Mouse (Mus musculus): ENCODE measurements around the gene Kcnj14. TPM values are rescaled to one million over a fixed set of nuclear protein-coding genes. Genes with fewer than 3 reads are reported as not detected.

The Kcnj14 gene
- 0.40 and 0.74 TPM in 2 replicates for polyA plus RNA-seq (2014; fragmentation: Nextera tagmentation; extraction: Ambion mirVana)

- Histone ChIP-seq H3K4me3 (ENCODE audit: low read depth, low read length) (no peak within 1 kb of the TSS), H3K9ac (ENCODE audit: low read depth, low read length) (no peak within 1 kb of the TSS), H3K27me3 (replicated peaks; ENCODE audit: control insufficient read depth, insufficient read depth, low read length) (no peaks in the 10 kb centered on the region; the same call in 1 of the 2 replicates), H3K9me3 (ENCODE audit: control insufficient read depth, low read length) (no peaks in the 10 kb centered on the region), H3K4me1 (replicated peaks; ENCODE audit: control insufficient read depth, insufficient read depth, low read length) (peaks cover 6% of the 10 kb centered on the region), H3K4me2 (no peak within 1 kb of the TSS), H3K36me3 (ENCODE audit: control insufficient read depth, insufficient read depth, low read length) (peaks cover 42% of the 10 kb centered on the region), H3K27ac (ENCODE audit: low read depth, low read length) (no peak within 1 kb of the TSS)
- DNase-seq (ENCODE audit: low spot score) (no peak), ATAC-seq (replicated peaks; ENCODE audit: low FRiP score) (no peak)
- 60% methylated on average over 7 of the region's 7 CpGs for WGBS
These were observed at the start of gene Kcnj14 for GRCm38 (mm10) chr7:45824598-45824997. Gene Kcnj14 (minus strand): TSS chr7:45824782.

- Histone ChIP-seq H3K4me2 (peak overlapping the region; percentile 91), H3K9ac (ENCODE audit: low read depth, low read length) (peak overlapping the region; percentile 95), H3K27me3 (replicated peaks; ENCODE audit: control insufficient read depth, insufficient read depth, low read length) (peaks cover 39% of the 10 kb centered on the region), H3K27ac (ENCODE audit: low read depth, low read length) (peak overlapping the region; percentile 91), H3K4me1 (replicated peaks; ENCODE audit: control insufficient read depth, insufficient read depth, low read length) (peaks cover 20% of the 10 kb centered on the region), H3K36me3 (ENCODE audit: control insufficient read depth, insufficient read depth, low read length) (peaks cover 24% of the 10 kb centered on the region), H3K4me3 (ENCODE audit: low read depth, low read length) (peak overlapping the region; percentile 92), H3K9me3 (ENCODE audit: control insufficient read depth, low read length) (no peaks in the 10 kb centered on the region)
- 3% methylated on average over 28 of the region's 28 CpGs for WGBS
- DNase-seq (ENCODE audit: low spot score) (peak; percentile 72), ATAC-seq (replicated peaks; ENCODE audit: low FRiP score) (peak; percentile 61)
These were observed 48.7 kb upstream of the Kcnj14 start for GRCm38 (mm10) chr7:45873061-45873947.

- H3K4me1 ChIP-seq (replicated peaks; ENCODE audit: control insufficient read depth, insufficient read depth, low read length) = peaks cover 22% of the 10 kb centered on the region
These were observed 48.0 kb upstream of the Kcnj14 start, which contains the start of gene Kdelr1 for GRCm38 (mm10) chr7:45872624-45873023. Gene Kdelr1 (plus strand): TSS chr7:45872772.

GRCm38 (mm10) chr7:45870282-45871058, 45.9 kb upstream of the Kcnj14 start:
- Histone ChIP-seq H3K36me3 (ENCODE audit: control insufficient read depth, insufficient read depth, low read length) (peaks cover 6% of the 10 kb centered on the region), H3K4me2 (peak overlapping the region; percentile 55), H3K9me3 (ENCODE audit: control insufficient read depth, low read length) (no peaks in the 10 kb centered on the region), H3K9ac (ENCODE audit: low read depth, low read length) (no peak overlapping the region; the same call in 1 of the 2 replicates), H3K4me1 (replicated peaks; ENCODE audit: control insufficient read depth, insufficient read depth, low read length) (peaks cover 25% of the 10 kb centered on the region), H3K27ac (ENCODE audit: low read depth, low read length) (no peak overlapping the region), H3K27me3 (replicated peaks; ENCODE audit: control insufficient read depth, insufficient read depth, low read length) (peaks cover 59% of the 10 kb centered on the region), H3K4me3 (ENCODE audit: low read depth, low read length) (peak overlapping the region; percentile 21)
- WGBS = 3% methylated on average over 30 of the region's 30 CpGs
- no peak for DNase-seq (ENCODE audit: low spot score)
- no peak for ATAC-seq (replicated peaks; ENCODE audit: low FRiP score)

More at GRCm38 (mm10) chr7:45872624-45873023, 48.0 kb upstream of the Kcnj14 start, which contains the start of gene Kdelr1:
- peak within 1 kb of the TSS; percentile 95 for H3K9ac ChIP-seq (ENCODE audit: low read depth, low read length)
- DNase-seq (ENCODE audit: low spot score) (peak; percentile 84), ATAC-seq (replicated peaks; ENCODE audit: low FRiP score) (peak; percentile 75)
- peak within 1 kb of the TSS; percentile 91 for H3K27ac ChIP-seq (ENCODE audit: low read depth, low read length)
- peak within 1 kb of the TSS; percentile 91 for H3K4me2 ChIP-seq
- H3K27me3 ChIP-seq (replicated peaks; ENCODE audit: control insufficient read depth, insufficient read depth, low read length) = peaks cover 45% of the 10 kb centered on the region
- H3K9me3 ChIP-seq (ENCODE audit: control insufficient read depth, low read length) = no peaks in the 10 kb centered on the region
- peak within 1 kb of the TSS; percentile 92 for H3K4me3 ChIP-seq (ENCODE audit: low read depth, low read length)
- peaks cover 21% of the 10 kb centered on the region for H3K36me3 ChIP-seq (ENCODE audit: control insufficient read depth, insufficient read depth, low read length)
- WGBS = 0% methylated on average over 18 of the region's 18 CpGs

GRCm38 (mm10) chr7:45869787-45870186, 45.2 kb upstream of the Kcnj14 start:
- Histone ChIP-seq H3K4me3 (ENCODE audit: low read depth, low read length) (no peak overlapping the region), H3K4me1 (replicated peaks; ENCODE audit: control insufficient read depth, insufficient read depth, low read length) (peaks cover 21% of the 10 kb centered on the region), H3K4me2 (peak overlapping the region; percentile 55), H3K36me3 (ENCODE audit: control insufficient read depth, insufficient read depth, low read length) (peaks cover under 1% of the 10 kb centered on the region; the same call in 1 of the 2 replicates), H3K27ac (ENCODE audit: low read depth, low read length) (no peak overlapping the region), H3K9ac (ENCODE audit: low read depth, low read length) (no peak overlapping the region), H3K27me3 (replicated peaks; ENCODE audit: control insufficient read depth, insufficient read depth, low read length) (peaks cover 59% of the 10 kb centered on the region), H3K9me3 (ENCODE audit: control insufficient read depth, low read length) (no peaks in the 10 kb centered on the region)
- ATAC-seq (replicated peaks; ENCODE audit: low FRiP score) (no peak), DNase-seq (ENCODE audit: low spot score) (no peak)
- 4% methylated on average over 14 of the region's 14 CpGs for WGBS

GRCm38 (mm10) chr7:45869107-45869670, 44.6 kb upstream of the Kcnj14 start:
- 17% methylated on average over 8 of the region's 8 CpGs for WGBS
- Histone ChIP-seq H3K4me3 (ENCODE audit: low read depth, low read length) (no peak overlapping the region), H3K9ac (ENCODE audit: low read depth, low read length) (no peak overlapping the region), H3K27ac (ENCODE audit: low read depth, low read length) (no peak overlapping the region), H3K36me3 (ENCODE audit: control insufficient read depth, insufficient read depth, low read length) (no peaks in the 10 kb centered on the region), H3K9me3 (ENCODE audit: control insufficient read depth, low read length) (no peaks in the 10 kb centered on the region), H3K4me1 (replicated peaks; ENCODE audit: control insufficient read depth, insufficient read depth, low read length) (peaks cover 15% of the 10 kb centered on the region), H3K4me2 (no peak overlapping the region), H3K27me3 (replicated peaks; ENCODE audit: control insufficient read depth, insufficient read depth, low read length) (peaks cover 59% of the 10 kb centered on the region)
- no peak for ATAC-seq (replicated peaks; ENCODE audit: low FRiP score)
- DNase-seq (ENCODE audit: low spot score) = no peak

- Histone ChIP-seq H3K27me3 (replicated peaks; ENCODE audit: control insufficient read depth, insufficient read depth, low read length) (peaks cover 59% of the 10 kb centered on the region), H3K4me3 (ENCODE audit: low read depth, low read length) (no peak overlapping the region), H3K4me2 (no peak overlapping the region; the same call in 1 of the 2 replicates), H3K36me3 (ENCODE audit: control insufficient read depth, insufficient read depth, low read length) (no peaks in the 10 kb centered on the region), H3K9ac (ENCODE audit: low read depth, low read length) (no peak overlapping the region), H3K9me3 (ENCODE audit: control insufficient read depth, low read length) (no peaks in the 10 kb centered on the region), H3K4me1 (replicated peaks; ENCODE audit: control insufficient read depth, insufficient read depth, low read length) (peaks cover 11% of the 10 kb centered on the region), H3K27ac (ENCODE audit: low read depth, low read length) (no peak overlapping the region)
- ATAC-seq (replicated peaks; ENCODE audit: low FRiP score) (no peak), DNase-seq (ENCODE audit: low spot score) (no peak)
- 36% methylated on average over 2 of the region's 2 CpGs for WGBS
These were observed 43.3 kb upstream of the Kcnj14 start for GRCm38 (mm10) chr7:45867871-45868270.
